Mouse (Mus musculus): ENCODE data around the gene Frem1.

DNA sequence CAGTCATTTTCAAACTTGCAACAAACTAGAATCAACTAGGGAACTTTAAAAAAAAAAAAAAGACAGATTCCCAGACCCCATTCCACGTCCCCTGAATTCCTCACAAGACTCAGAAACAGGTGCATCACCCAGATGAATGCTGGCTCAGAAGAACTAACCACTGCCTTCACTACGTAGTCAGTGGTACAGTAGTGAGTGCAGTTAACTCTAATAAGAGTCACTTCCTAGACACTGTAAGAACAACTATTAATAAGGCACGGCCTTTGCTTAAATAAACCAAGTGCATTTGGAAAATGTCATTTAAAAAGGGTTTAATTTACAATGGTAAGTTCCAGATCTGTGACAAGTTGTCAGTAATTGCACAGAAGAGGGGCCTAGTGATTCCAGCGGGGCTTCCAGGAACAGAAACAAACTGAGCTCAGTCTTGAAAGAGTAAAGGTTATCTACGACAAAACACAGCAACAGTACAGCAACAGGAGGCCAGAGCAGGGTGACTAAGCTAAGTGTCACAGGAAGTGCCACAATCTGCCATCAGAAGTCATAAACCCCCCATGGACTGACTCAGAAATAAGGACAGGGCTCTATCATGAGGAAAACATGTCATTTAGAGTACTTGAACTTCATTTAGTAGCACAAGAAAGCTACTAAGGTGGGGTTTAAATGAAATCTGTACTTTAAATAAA is 203.4 kb downstream of the Frem1 start:
- TF ChIP-seq MYOD1 (IDR thresholded peaks at IDR 0.05; ENCODE audit: control insufficient read depth, insufficient read length, low read depth), result peak; percentile 49
- TF ChIP-seq CTCF (IDR thresholded peaks at IDR 0.05; ENCODE audit: control insufficient read depth, insufficient read depth, insufficient read length), result no peak
- TF ChIP-seq USF1 (IDR thresholded peaks at IDR 0.05; ENCODE audit: low read depth), result no peak
- no peak for TF ChIP-seq MAX (IDR thresholded peaks at IDR 0.05)
- TF ChIP-seq CEBPB (IDR thresholded peaks at IDR 0.05; ENCODE audit: low read depth), result no peak
- TF ChIP-seq MYOG (IDR thresholded peaks at IDR 0.05; ENCODE audit: control insufficient read depth, extremely low read depth, insufficient read length), result no peak
